Mouse (Mus musculus) stomach, postnatal 0 days (tissue): Measurements from ENCODE around the gene Olfml2a. TPM values are rescaled to one million over a fixed set of nuclear protein-coding genes. Genes with fewer than 3 reads are reported as not detected.
A peak's percentile ranks its signal among the peaks of the same experiment; 100 is the strongest.
"Not testable (repeated sequence)": the region's sequence is repeated elsewhere in the genome, so short reads cannot be mapped to it uniquely, and the experiment has no call there.

Experiments
- ATAC-seq: fragments of 200-750 bp; cut with Nextera tagmentation; 2 replicates; pipeline ENCODE4 v1.8.0; 2017; ENCODE audit not compliant: low FRiP score, low TSS enrichment
- DNase-seq: peaks from one replicate; pipeline ENCODE4 v3.0.0-alpha.2; 2016; ENCODE audit warnings: low spot score
- H3K27ac ChIP-seq: fragments of 300-500 bp; sonication (generic); replicated peaks from 2 replicates; pipeline ENCODE4 v1.5.1; 2014; ENCODE audit warnings: mild to moderate bottlenecking, control low read depth
- H3K27me3 ChIP-seq: fragments of 300-500 bp; sonication (generic); 2 replicates; pipeline ENCODE4 v1.6.1; 2014; ENCODE audit warnings: low read length; ENCODE audit not compliant: control insufficient read depth, insufficient read depth
- H3K36me3 ChIP-seq: fragments of 300-500 bp; sonication (generic); 2 replicates; pipeline ENCODE4 v1.6.1; 2014; ENCODE audit warnings: low read length, mixed read lengths; ENCODE audit not compliant: control insufficient read depth, insufficient read depth
- H3K4me1 ChIP-seq: fragments of 300-500 bp; sonication (generic); replicated peaks from 2 replicates; pipeline ENCODE4 v1.6.1; 2014; ENCODE audit warnings: antibody characterized with exemption; ENCODE audit not compliant: control insufficient read depth, insufficient read depth
- H3K4me2 ChIP-seq: fragments of 300-500 bp; sonication (generic); replicated peaks from 2 replicates; pipeline ENCODE4 v1.6.1; 2014; ENCODE audit warnings: low read depth, mild to moderate bottlenecking, control low read depth, moderate library complexity
- H3K4me3 ChIP-seq: fragments of 300-500 bp; sonication (generic); 2 replicates; pipeline ENCODE4 v1.5.1; 2014; ENCODE audit warnings: low read depth, low read length, control low read depth
- H3K9ac ChIP-seq: fragments of 300-500 bp; sonication (generic); 2 replicates; pipeline ENCODE4 v1.6.1; 2014; ENCODE audit warnings: mild to moderate bottlenecking, low read length, control low read depth, mixed read lengths
- H3K9me3 ChIP-seq: fragments of 300-500 bp; sonication (generic); 2 replicates; pipeline ENCODE4 v1.6.1; 2016; ENCODE audit warnings: low read length; ENCODE audit not compliant: control insufficient read depth
- CTCF ChIP-seq: IDR thresholded peaks from 2 replicates; pipeline ENCODE4 v1.5.1; 2016; ENCODE audit warnings: antibody characterized with exemption, low read depth, mild to moderate bottlenecking, moderate library complexity
- EP300 ChIP-seq: optimal IDR thresholded peaks from 2 replicates; pipeline ENCODE3; 2016; ENCODE audit warnings: antibody characterized with exemption
- WGBS: fragments of 180-500 bp; shearing (Covaris S2); extraction: QIAGEN DNeasy Blood & Tissue Kit; methylation state at CpG from one replicate; pipeline ENCODE4 v1.1.7; 2014; 5-methylcytosine and 5-hydroxymethylcytosine counted together
- polyA plus RNA-seq: library from polyadenylated mRNA; unstranded; fragments of >200 nt; fragmentation: Nextera tagmentation; extraction: Ambion mirVana; gene quantifications from 2 replicates; pipeline ENCODE4 v1.2.1, GENCODE M21; 2015

Olfml2a gene
- polyA plus RNA-seq, 1 experiment from 2014 or later: 2.7 TPM

GRCm38 (mm10) chr2:39006149-39006730 lies 74.5 kb downstream of the Olfml2a start:
- H3K4me3 ChIP-seq: peak overlapping the region; percentile 64
- H3K4me1 ChIP-seq: peaks cover 6% of the 10 kb centered on the region
- H3K27me3 ChIP-seq: no peaks in the 10 kb centered on the region
- TF ChIP-seq EP300 (no peak), CTCF (no peak)
- 0 out of 2 replicates have a peak overlapping the region, but pooled peaks have one; percentile 0 for H3K27ac ChIP-seq
- no peaks in the 10 kb centered on the region for H3K9me3 ChIP-seq
- ATAC-seq: no peak
- 79% methylated on average over 14 of the region's 14 CpGs for WGBS
- H3K9ac ChIP-seq: no peak overlapping the region
- no peaks in the 10 kb centered on the region; the same call in 1 of the 2 replicates for H3K36me3 ChIP-seq
- DNase-seq: no peak
- peak overlapping the region; percentile 56 for H3K4me2 ChIP-seq

- ATAC-seq (peak; percentile 86), DNase-seq (peak; percentile 95)
- Histone ChIP-seq H3K9me3 (no peaks in the 10 kb centered on the region), H3K9ac (peak overlapping the region; percentile 94), H3K27ac (peak overlapping the region; percentile 97), H3K4me2 (peak overlapping the region; percentile 92), H3K4me1 (peaks cover 6% of the 10 kb centered on the region), H3K27me3 (no peaks in the 10 kb centered on the region), H3K4me3 (peak overlapping the region; percentile 87), H3K36me3 (peaks cover 4% of the 10 kb centered on the region)
- TF ChIP-seq EP300: peak; percentile 52
- TF ChIP-seq CTCF: peak; percentile 20
- under 1% methylated on average over 31 of the region's 44 CpGs for WGBS
Observed at GRCm38 (mm10) chr2:39007865-39008264, 76.1 kb downstream of the Olfml2a start.

GRCm38 (mm10) chr2:39008350-39008851 lies 76.6 kb downstream of the Olfml2a start:
- Histone ChIP-seq H3K4me2 (peak overlapping the region; percentile 92), H3K4me3 (peak overlapping the region; percentile 87), H3K27ac (peak overlapping the region; percentile 97), H3K27me3 (no peaks in the 10 kb centered on the region), H3K36me3 (peaks cover 6% of the 10 kb centered on the region), H3K9me3 (no peaks in the 10 kb centered on the region), H3K9ac (peak overlapping the region; percentile 94), H3K4me1 (peaks cover 6% of the 10 kb centered on the region)
- DNase-seq (peak; percentile 66), ATAC-seq (peak; percentile 47)
- no peak for TF ChIP-seq CTCF
- no peak for TF ChIP-seq EP300
- WGBS: 0% methylated on average over 25 of the region's 25 CpGs

- Histone ChIP-seq H3K4me1 (peaks cover 6% of the 10 kb centered on the region), H3K36me3 (peaks cover 6% of the 10 kb centered on the region), H3K4me2 (peak overlapping the region; percentile 92), H3K27me3 (no peaks in the 10 kb centered on the region), H3K9me3 (no peaks in the 10 kb centered on the region), H3K27ac (peak overlapping the region; percentile 97), H3K4me3 (peak overlapping the region; percentile 87), H3K9ac (peak overlapping the region; percentile 94)
- 5% methylated on average over 3 of the region's 3 CpGs for WGBS
- DNase-seq: peak; percentile 77
- TF ChIP-seq CTCF: no peak
- TF ChIP-seq EP300: no peak
- ATAC-seq: peak; percentile 43; the same call in 1 of the 2 replicates
Observed at GRCm38 (mm10) chr2:39008954-39009365, 77.2 kb downstream of the Olfml2a start.

- WGBS: over 99% methylated on average over 4 of the region's 5 CpGs
- H3K9ac ChIP-seq, H3K4me2 ChIP-seq, DNase-seq, H3K27ac ChIP-seq, H3K4me1 ChIP-seq, H3K9me3 ChIP-seq, ATAC-seq, H3K27me3 ChIP-seq, H3K4me3 ChIP-seq: not testable (repeated sequence)
- H3K36me3 ChIP-seq: peaks cover 14% of the 10 kb centered on the region
Observed at GRCm38 (mm10) chr2:39010144-39010543, 78.4 kb downstream of the Olfml2a start.

- H3K4me1 ChIP-seq: 0 out of 2 replicates have a peak, but pooled peaks cover 4% of the 10 kb centered on the region
- no peak overlapping the region for H3K9ac ChIP-seq
- no peak overlapping the region for H3K4me3 ChIP-seq
- DNase-seq (no peak), ATAC-seq (no peak)
- H3K27ac ChIP-seq: no peak overlapping the region
- H3K4me2 ChIP-seq: no peak overlapping the region
- peaks cover 22% of the 10 kb centered on the region for H3K36me3 ChIP-seq
- TF ChIP-seq EP300: no peak
- no peak for TF ChIP-seq CTCF
- H3K27me3 ChIP-seq: no peaks in the 10 kb centered on the region
- H3K9me3 ChIP-seq: no peaks in the 10 kb centered on the region
Observed at GRCm38 (mm10) chr2:39011264-39011663, 79.5 kb downstream of the Olfml2a start.
